In the genomic region with DNA sequence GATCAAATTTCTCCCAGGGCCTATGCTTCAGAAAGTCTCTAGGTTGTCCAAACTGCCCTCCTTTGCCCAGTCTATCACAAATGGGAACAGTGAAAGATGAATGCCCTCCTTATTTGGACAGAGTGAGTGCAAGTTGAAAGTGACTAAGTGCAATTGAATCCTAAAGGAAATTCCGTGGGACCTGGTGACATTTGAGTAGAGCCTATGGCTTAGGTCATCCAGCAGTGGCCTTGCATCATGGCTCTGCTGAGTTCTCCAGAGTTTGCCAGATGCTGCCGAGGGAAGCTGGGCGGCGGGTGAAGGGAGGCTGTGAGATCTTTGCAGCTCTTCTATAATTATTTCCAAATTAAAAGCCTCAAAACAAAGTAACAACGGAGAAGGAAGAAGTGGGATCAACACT, we compare ENCODE assay signal across 28 mouse cellular contexts.
DNase-seq lines count a peak whose midpoint lies in the region; ATAC-seq and TF ChIP-seq lines count a peak whose summit lies in the region.
"Had no signal": no experiment of that assay in that cellular context is flagged by ENCODE, and none has a peak within 500 bp of the region (broad histone marks: within the 10 kb centered on the region; RNA-seq: fewer than 3 reads in every experiment).

No protein-coding gene starts in this region.

- peak overlapping the region; percentile 35 for H3K27ac ChIP-seq in limb, embryonic 12.5 days
- no peak overlapping the region for H3K27ac ChIP-seq in limb, embryonic 10.5 days
- peak overlapping the region; percentile 97 for H3K27ac ChIP-seq in embryonic fibroblast, embryonic 13.5 days (ENCODE audit: insufficient read depth, low read length)
- H3K27ac ChIP-seq in kidney, embryonic 16.5 days (ENCODE audit: low read length): no peak overlapping the region
- H3K27ac ChIP-seq: embryonic facial prominence, embryonic 13.5 days; heart, embryonic 13.5 days; hindbrain, embryonic 14.5 days; liver, embryonic 13.5 days; macrophage; midbrain, embryonic 13.5 days; neural tube, embryonic 15.5 days had no signal

- H3K4me3 ChIP-seq in limb, embryonic 12.5 days (replicated peaks): no peak overlapping the region
- no peak overlapping the region for H3K4me3 ChIP-seq in limb, embryonic 10.5 days
- H3K4me3 ChIP-seq in embryonic fibroblast, embryonic 13.5 days (ENCODE audit: insufficient read depth, low read length): no peak overlapping the region
- H3K4me3 ChIP-seq in kidney, embryonic 16.5 days (ENCODE audit: low read length): no peak overlapping the region
- H3K4me3 ChIP-seq: embryonic facial prominence, embryonic 13.5 days; erythroblast, embryonic 14.5 days; heart, embryonic 13.5 days; liver, embryonic 13.5 days; midbrain, embryonic 13.5 days; neural tube, embryonic 15.5 days had no signal

- no peak for TF ChIP-seq CTCF in embryonic fibroblast, embryonic 13.5 days (IDR thresholded peaks at IDR 0.05; ENCODE audit: borderline replicate concordance, insufficient read depth, low read length)

- no peaks in the 10 kb centered on the region for H3K27me3 ChIP-seq in limb, embryonic 12.5 days
- no peaks in the 10 kb centered on the region for H3K27me3 ChIP-seq in limb, embryonic 10.5 days (ENCODE audit: low read depth, poor library complexity, severe bottlenecking)
- H3K27me3 ChIP-seq in kidney, embryonic 16.5 days (ENCODE audit: insufficient read depth, low read length): no peaks in the 10 kb centered on the region
- H3K27me3 ChIP-seq: embryonic facial prominence, embryonic 13.5 days; heart, embryonic 13.5 days; liver, embryonic 13.5 days; midbrain, embryonic 13.5 days; neural tube, embryonic 15.5 days had no signal

- H3K4me2 ChIP-seq in limb, embryonic 12.5 days: no peak overlapping the region
- H3K4me2 ChIP-seq in kidney, embryonic 16.5 days (replicated peaks; ENCODE audit: low read depth, low read length): no peak overlapping the region
- H3K4me2 ChIP-seq: embryonic facial prominence, embryonic 13.5 days; heart, embryonic 13.5 days; hindbrain, embryonic 14.5 days; liver, embryonic 13.5 days; midbrain, embryonic 13.5 days; neural tube, embryonic 15.5 days had no signal

- H3K9ac ChIP-seq in limb, embryonic 12.5 days (replicated peaks): no peak overlapping the region
- H3K9ac ChIP-seq in kidney, embryonic 16.5 days (replicated peaks; ENCODE audit: low read length): no peak overlapping the region
- H3K9ac ChIP-seq: embryonic facial prominence, embryonic 13.5 days; heart, embryonic 13.5 days; hindbrain, embryonic 14.5 days; liver, embryonic 13.5 days; midbrain, embryonic 13.5 days; neural tube, embryonic 15.5 days had no signal

- peaks cover 33% of the 10 kb centered on the region for H3K4me1 ChIP-seq in limb, embryonic 12.5 days (replicated peaks)
- peaks cover 21% of the 10 kb centered on the region for H3K4me1 ChIP-seq in limb, embryonic 10.5 days
- H3K4me1 ChIP-seq in embryonic fibroblast, embryonic 13.5 days (ENCODE audit: control insufficient read depth, insufficient read depth, low read length): peaks cover 31% of the 10 kb centered on the region
- H3K4me1 ChIP-seq in kidney, embryonic 16.5 days (ENCODE audit: insufficient read depth, low read length): peaks cover 16% of the 10 kb centered on the region

- no peak for ATAC-seq in limb, embryonic 12.5 days (ENCODE audit: insufficient number of reproducible peaks, insufficient read depth, low FRiP score, low TSS enrichment, low read depth)
- no peak for ATAC-seq in kidney, embryonic 16.5 days (ENCODE audit: low FRiP score, low TSS enrichment)
- ATAC-seq: forebrain, embryonic 16.5 days; intestine, postnatal 0 days; lung, postnatal 0 days; midbrain, embryonic 13.5 days had no signal

- H3K36me3 ChIP-seq in limb, embryonic 12.5 days: peaks cover 77% of the 10 kb centered on the region
- H3K36me3 ChIP-seq in limb, embryonic 10.5 days: peaks cover 71% of the 10 kb centered on the region
- no peaks in the 10 kb centered on the region for H3K36me3 ChIP-seq in kidney, embryonic 16.5 days (ENCODE audit: insufficient read depth, low read length)
- H3K36me3 ChIP-seq: liver, embryonic 13.5 days had no signal

- H3K9me3 ChIP-seq in limb, embryonic 12.5 days: no peaks in the 10 kb centered on the region
- H3K9me3 ChIP-seq in limb, embryonic 10.5 days (replicated peaks): no peaks in the 10 kb centered on the region
- no peaks in the 10 kb centered on the region for H3K9me3 ChIP-seq in kidney, embryonic 16.5 days (ENCODE audit: low read length)
- H3K9me3 ChIP-seq: embryonic facial prominence, embryonic 13.5 days; heart, embryonic 13.5 days; liver, embryonic 13.5 days; midbrain, embryonic 13.5 days; neural tube, embryonic 15.5 days had no signal

- DNase-seq in limb, embryonic 10.5 days (ENCODE audit: low spot score): no peak
- peak; percentile 39 for DNase-seq in Muller cell, postnatal 12 days (ENCODE audit: inconsistent ontology term)
- no peak for DNase-seq in T-cell, adult 2 months (ENCODE audit: low spot score)
- DNase-seq in frontal cortex, postnatal 14 days (ENCODE audit: low spot score in 2 of 2): no peak
- DNase-seq: cerebellum, adult 11 months; cerebellum, adult 9-11 months; embryo, embryonic 11 days; kidney, adult 9 months; kidney, postnatal 14 days; liver, embryonic 13.5 days; lung, adult 18-20 months; retina, postnatal 1 day; right cerebral cortex, postnatal 25 days; spleen, adult 18-20 months; thymus, postnatal 14 days had no signal

- TF ChIP-seq POLR2A in embryonic fibroblast, embryonic 13.5 days (IDR thresholded peaks at IDR 0.05; ENCODE audit: low read depth, low read length): no peak

- 57% methylated on average over 5 of the region's 5 CpGs for WGBS in limb, embryonic 12.5 days
- WGBS in limb, embryonic 10.5 days: 71% methylated on average over 5 of the region's 5 CpGs
- WGBS in kidney, embryonic 16.5 days: 59% methylated on average over 5 of the region's 5 CpGs

Comparison
In these comparisons a context has a peak if more than half of its experiments do, and no peak if none do; other contexts are left out.
1. H3K27ac ChIP-seq: peak in limb, embryonic 12.5 days (single experiment) and embryonic fibroblast, embryonic 13.5 days (single experiment); none in limb, embryonic 10.5 days (single experiment) and kidney, embryonic 16.5 days (single experiment).